Mouse (Mus musculus): ENCODE measurements around the gene Lsp1. TPM values are rescaled to one million over a fixed set of nuclear protein-coding genes. Genes with fewer than 3 reads are reported as not detected.

Lsp1 gene
- total and polyA plus RNA-seq, 2 experiments: 1.4 to 6.0 TPM

DNA sequence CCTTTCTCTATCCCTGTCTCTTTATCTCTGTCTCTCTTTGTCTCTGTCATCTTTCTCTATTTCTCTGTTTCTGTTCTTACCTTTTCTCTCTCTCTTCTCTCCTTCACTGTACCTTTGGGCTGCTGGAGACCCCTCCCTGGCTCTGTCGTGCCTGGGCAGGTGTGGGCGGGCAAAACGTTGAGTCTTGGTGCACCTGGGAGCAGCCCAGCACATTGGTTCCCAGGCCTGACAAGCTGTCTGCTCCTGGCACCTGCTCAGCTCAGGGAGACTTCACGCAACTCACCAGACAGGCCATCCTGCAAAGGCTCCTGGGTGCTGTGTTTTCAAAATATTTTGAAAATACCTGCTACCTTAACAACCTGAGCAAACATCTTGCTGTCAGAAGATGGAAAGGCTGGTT is 42.6 kb downstream of the Lsp1 start:
- 86% methylated on average over 4 of the region's 4 CpGs for WGBS
- H3K9ac ChIP-seq (ENCODE audit: low read depth, low read length): no peak overlapping the region
- no peak overlapping the region for H3K4me3 ChIP-seq (ENCODE audit: insufficient read depth, low read depth, low read length)
- no peak overlapping the region for H3K27ac ChIP-seq (replicated peaks; ENCODE audit: insufficient read depth, low read depth, low read length)
- TF ChIP-seq CTCF (IDR thresholded peaks at IDR 0.05; ENCODE audit: low read depth, low read length) (no peak), POLR2A (IDR thresholded peaks at IDR 0.05; ENCODE audit: extremely low read depth, insufficient read depth, low read length) (no peak)
- DNase-seq (ENCODE audit: extremely low read depth, low read depth, low spot score): no peak
- H3K36me3 ChIP-seq (ENCODE audit: control insufficient read depth, insufficient read depth, low read length): no peaks in the 10 kb centered on the region
- H3K79me2 ChIP-seq (ENCODE audit: control insufficient read depth, insufficient read depth, low read length): no peaks in the 10 kb centered on the region
- H3K4me1 ChIP-seq (ENCODE audit: control insufficient read depth, insufficient read depth, low read length): no peaks in the 10 kb centered on the region
- no peaks in the 10 kb centered on the region for H3K27me3 ChIP-seq (ENCODE audit: control insufficient read depth, insufficient read depth, low read length)

DNA sequence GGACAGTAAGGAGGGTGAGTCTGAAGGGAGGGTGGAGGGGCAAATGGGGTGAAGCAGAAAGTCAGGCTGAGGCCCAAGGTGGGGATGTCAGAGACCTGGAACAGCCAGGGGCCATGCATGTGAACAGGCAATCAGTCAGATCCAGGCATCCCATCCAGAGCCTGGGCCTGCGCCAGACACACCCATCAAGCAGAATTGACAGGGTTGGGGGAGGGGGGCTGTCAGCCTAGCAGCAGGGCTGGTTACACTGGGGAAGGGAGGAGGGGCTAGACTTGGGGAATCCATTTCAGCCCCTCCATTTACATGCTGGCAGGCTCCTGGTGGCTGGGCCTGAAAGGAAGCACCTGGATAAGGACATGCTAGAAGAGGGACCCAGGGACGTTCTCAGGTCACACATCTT is 45.3 kb downstream of the Lsp1 start:
- no peaks in the 10 kb centered on the region for H3K79me2 ChIP-seq (ENCODE audit: control insufficient read depth, insufficient read depth, low read length)
- no peak overlapping the region for H3K4me3 ChIP-seq (ENCODE audit: insufficient read depth, low read depth, low read length)
- no peak for TF ChIP-seq POLR2A (IDR thresholded peaks at IDR 0.05; ENCODE audit: extremely low read depth, insufficient read depth, low read length)
- TF ChIP-seq CTCF (IDR thresholded peaks at IDR 0.05; ENCODE audit: low read depth, low read length): no peak
- 82% methylated on average over 2 of the region's 2 CpGs for WGBS
- no peaks in the 10 kb centered on the region for H3K27me3 ChIP-seq (ENCODE audit: control insufficient read depth, insufficient read depth, low read length)
- no peaks in the 10 kb centered on the region for H3K4me1 ChIP-seq (ENCODE audit: control insufficient read depth, insufficient read depth, low read length)
- no peak overlapping the region for H3K9ac ChIP-seq (ENCODE audit: low read depth, low read length)
- no peak for DNase-seq (ENCODE audit: extremely low read depth, low read depth, low spot score)
- no peaks in the 10 kb centered on the region for H3K36me3 ChIP-seq (ENCODE audit: control insufficient read depth, insufficient read depth, low read length)
- no peak overlapping the region for H3K27ac ChIP-seq (replicated peaks; ENCODE audit: insufficient read depth, low read depth, low read length)

DNA sequence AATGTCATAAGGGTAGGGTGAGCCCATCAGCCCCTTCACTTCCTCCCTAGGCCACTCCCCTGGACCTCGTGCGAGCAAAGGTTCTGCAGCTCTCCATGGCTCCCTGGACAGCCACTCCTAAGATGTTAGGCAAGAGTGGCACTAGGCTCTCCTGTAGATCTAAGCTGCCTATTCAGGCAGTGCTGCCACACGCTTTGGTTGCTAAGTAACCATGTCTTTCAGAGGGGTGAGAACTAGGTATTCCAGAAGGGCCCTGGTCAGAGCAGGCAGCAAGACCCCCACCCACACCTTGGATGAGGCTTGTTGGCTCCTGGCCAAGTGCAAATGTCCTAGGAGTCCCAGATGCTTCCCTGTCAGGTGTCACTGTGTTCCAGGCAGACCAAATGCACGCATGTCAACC is 45.9 kb downstream of the Lsp1 start:
- TF ChIP-seq CTCF (IDR thresholded peaks at IDR 0.05; ENCODE audit: low read depth, low read length) (no peak), POLR2A (IDR thresholded peaks at IDR 0.05; ENCODE audit: extremely low read depth, insufficient read depth, low read length) (no peak)

DNA sequence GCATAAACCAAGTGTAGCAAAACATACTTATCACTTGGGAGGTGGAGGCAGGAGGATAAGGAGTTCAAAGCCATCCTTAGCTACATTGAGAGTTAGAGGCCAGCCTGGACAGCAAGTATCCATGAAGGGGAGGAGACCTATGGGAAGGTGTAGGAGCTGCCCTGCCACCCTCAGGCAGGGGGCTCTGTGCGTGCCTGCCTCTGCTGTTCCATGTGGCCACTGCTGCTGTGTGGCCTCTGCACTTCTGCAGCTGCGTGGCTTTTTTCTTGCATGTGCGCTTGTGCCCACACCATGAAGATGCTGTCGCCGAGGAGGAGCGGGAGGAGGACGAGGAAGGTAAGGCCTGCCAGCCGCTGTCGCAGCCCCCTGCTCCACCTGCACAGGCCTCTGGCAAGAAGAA is 46.8 kb downstream of the Lsp1 start:
- Histone ChIP-seq H3K4me3 (ENCODE audit: insufficient read depth, low read depth, low read length) (no peak overlapping the region), H3K36me3 (ENCODE audit: control insufficient read depth, insufficient read depth, low read length) (no peaks in the 10 kb centered on the region), H3K27ac (replicated peaks; ENCODE audit: insufficient read depth, low read depth, low read length) (no peak overlapping the region), H3K79me2 (ENCODE audit: control insufficient read depth, insufficient read depth, low read length) (no peaks in the 10 kb centered on the region), H3K9ac (ENCODE audit: low read depth, low read length) (no peak overlapping the region), H3K27me3 (ENCODE audit: control insufficient read depth, insufficient read depth, low read length) (no peaks in the 10 kb centered on the region), H3K4me1 (ENCODE audit: control insufficient read depth, insufficient read depth, low read length) (no peaks in the 10 kb centered on the region)
- TF ChIP-seq POLR2A (IDR thresholded peaks at IDR 0.05; ENCODE audit: extremely low read depth, insufficient read depth, low read length): no peak
- no peak for TF ChIP-seq CTCF (IDR thresholded peaks at IDR 0.05; ENCODE audit: low read depth, low read length)
- 91% methylated on average over 9 of the region's 9 CpGs for WGBS
- no peak for DNase-seq (ENCODE audit: extremely low read depth, low read depth, low spot score)

More for the DNA sequence above, 45.9 kb downstream of the Lsp1 start:
- no peak overlapping the region for H3K9ac ChIP-seq (ENCODE audit: low read depth, low read length)
- H3K4me3 ChIP-seq (ENCODE audit: insufficient read depth, low read depth, low read length): no peak overlapping the region
- WGBS: 65% methylated on average over 4 of the region's 4 CpGs
- H3K36me3 ChIP-seq (ENCODE audit: control insufficient read depth, insufficient read depth, low read length): no peaks in the 10 kb centered on the region
- H3K79me2 ChIP-seq (ENCODE audit: control insufficient read depth, insufficient read depth, low read length): no peaks in the 10 kb centered on the region
- no peak overlapping the region for H3K27ac ChIP-seq (replicated peaks; ENCODE audit: insufficient read depth, low read depth, low read length)
- no peaks in the 10 kb centered on the region for H3K27me3 ChIP-seq (ENCODE audit: control insufficient read depth, insufficient read depth, low read length)
- H3K4me1 ChIP-seq (ENCODE audit: control insufficient read depth, insufficient read depth, low read length): no peaks in the 10 kb centered on the region
- no peak for DNase-seq (ENCODE audit: extremely low read depth, low read depth, low spot score)

DNA sequence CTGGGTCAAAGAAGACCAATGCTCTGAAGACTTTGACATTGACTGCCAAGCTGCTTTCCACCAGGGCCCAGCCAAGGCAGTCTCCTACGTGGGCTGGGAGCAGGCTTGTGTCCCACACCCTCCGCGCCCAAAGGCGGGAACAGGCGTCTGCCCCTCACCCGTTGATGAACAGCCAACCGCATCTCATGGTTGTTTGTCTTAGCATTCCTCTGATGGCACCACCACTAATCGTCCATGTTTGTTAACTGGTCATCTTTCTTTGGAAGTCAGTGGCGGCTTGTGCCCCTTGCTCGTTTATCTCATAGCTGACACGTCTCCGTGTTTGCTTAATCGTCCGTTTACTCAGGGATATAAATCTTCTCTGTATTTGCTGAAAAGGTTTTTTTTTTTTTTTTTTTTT is 48.9 kb downstream of the Lsp1 start:
- no peaks in the 10 kb centered on the region for H3K27me3 ChIP-seq (ENCODE audit: control insufficient read depth, insufficient read depth, low read length)
- no peaks in the 10 kb centered on the region for H3K79me2 ChIP-seq (ENCODE audit: control insufficient read depth, insufficient read depth, low read length)
- no peaks in the 10 kb centered on the region for H3K4me1 ChIP-seq (ENCODE audit: control insufficient read depth, insufficient read depth, low read length)
- no peak overlapping the region for H3K9ac ChIP-seq (ENCODE audit: low read depth, low read length)
- H3K4me3 ChIP-seq (ENCODE audit: insufficient read depth, low read depth, low read length): no peak overlapping the region
- WGBS: 38% methylated on average over 14 of the region's 14 CpGs
- no peak for DNase-seq (ENCODE audit: extremely low read depth, low read depth, low spot score)
- no peak for TF ChIP-seq POLR2A (IDR thresholded peaks at IDR 0.05; ENCODE audit: extremely low read depth, insufficient read depth, low read length)
- TF ChIP-seq CTCF (IDR thresholded peaks at IDR 0.05; ENCODE audit: low read depth, low read length): no peak
- H3K36me3 ChIP-seq (ENCODE audit: control insufficient read depth, insufficient read depth, low read length): no peaks in the 10 kb centered on the region
- H3K27ac ChIP-seq (replicated peaks; ENCODE audit: insufficient read depth, low read depth, low read length): no peak overlapping the region

DNA sequence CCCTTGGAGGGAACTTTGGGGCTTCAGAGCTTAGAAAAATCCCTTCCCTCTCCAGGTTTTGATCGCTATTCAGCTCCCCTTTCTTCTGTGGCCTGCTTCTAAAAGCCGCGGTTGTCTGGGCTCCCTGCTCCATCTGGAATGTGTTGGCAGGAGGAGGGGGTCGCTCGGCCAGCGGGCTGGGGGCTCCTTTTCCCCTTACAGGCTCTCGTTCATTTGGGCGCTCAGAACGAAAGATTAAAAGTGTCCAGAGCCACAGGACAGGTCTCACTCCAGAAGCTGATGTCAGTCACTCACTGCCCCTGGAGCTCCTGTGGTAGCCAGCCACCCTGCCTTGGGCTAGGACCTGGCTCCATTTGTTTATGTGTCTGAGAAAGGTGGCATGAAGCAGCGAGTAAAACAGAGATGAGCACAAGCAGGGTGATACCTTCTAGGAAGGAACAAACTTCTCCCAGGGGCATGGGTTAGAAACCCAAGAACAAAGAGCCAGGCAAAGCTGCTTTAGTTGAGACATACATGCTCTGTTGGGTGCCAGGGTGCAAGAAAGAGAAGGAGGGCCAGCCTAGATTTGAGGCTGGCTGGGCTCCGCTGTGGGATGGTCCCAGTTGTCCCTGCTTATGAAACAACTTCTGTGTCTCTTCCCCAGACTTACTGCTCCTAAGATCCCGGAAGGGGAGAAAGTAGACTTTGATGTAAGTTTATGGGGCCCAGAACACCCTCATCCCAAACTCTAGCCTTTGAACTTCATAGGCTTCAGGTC is 49.6 kb downstream of the Lsp1 start:
- Histone ChIP-seq H3K9ac (ENCODE audit: low read depth, low read length) (no peak overlapping the region), H3K79me2 (ENCODE audit: control insufficient read depth, insufficient read depth, low read length) (no peaks in the 10 kb centered on the region), H3K27me3 (ENCODE audit: control insufficient read depth, insufficient read depth, low read length) (no peaks in the 10 kb centered on the region), H3K4me3 (ENCODE audit: insufficient read depth, low read depth, low read length) (no peak overlapping the region), H3K27ac (replicated peaks; ENCODE audit: insufficient read depth, low read depth, low read length) (no peak overlapping the region), H3K36me3 (ENCODE audit: control insufficient read depth, insufficient read depth, low read length) (no peaks in the 10 kb centered on the region), H3K4me1 (ENCODE audit: control insufficient read depth, insufficient read depth, low read length) (no peaks in the 10 kb centered on the region)
- no peak for DNase-seq (ENCODE audit: extremely low read depth, low read depth, low spot score)
- 59% methylated on average over 12 of the region's 12 CpGs for WGBS
- TF ChIP-seq POLR2A (IDR thresholded peaks at IDR 0.05; ENCODE audit: extremely low read depth, insufficient read depth, low read length) (no peak), CTCF (IDR thresholded peaks at IDR 0.05; ENCODE audit: low read depth, low read length) (no peak)
